In genomic region chr1:57439026-57439425, GRCm38 (mm10) we compare ENCODE assay signal across 14 mouse cellular contexts. TPM values are rescaled to one million over a fixed set of nuclear protein-coding genes. Genes with fewer than 3 reads are reported as not detected.
DNase-seq lines count a peak whose midpoint lies in the region; ATAC-seq and TF ChIP-seq lines count a peak whose summit lies in the region.
"Had no signal": no experiment of that assay in that cellular context is flagged by ENCODE, and none has a peak within 500 bp of the region (broad histone marks: within the 10 kb centered on the region; RNA-seq: fewer than 3 reads in every experiment).

No protein-coding gene starts in this region.

- no peak overlapping the region for H3K4me3 ChIP-seq in heart, embryonic 15.5 days
- no peak overlapping the region for H3K4me3 ChIP-seq in heart, embryonic 12.5 days
- H3K4me3 ChIP-seq in gastrocnemius, adult 2 months: no peak overlapping the region
- no peak overlapping the region for H3K4me3 ChIP-seq in intestine, embryonic 15.5 days (replicated peaks)
- no peak overlapping the region for H3K4me3 ChIP-seq in limb, embryonic 15.5 days
- H3K4me3 ChIP-seq: liver, embryonic 12.5 days; midbrain, embryonic 15.5 days had no signal

- H3K9me3 ChIP-seq in heart, embryonic 15.5 days (replicated peaks): no peaks in the 10 kb centered on the region
- H3K9me3 ChIP-seq in heart, embryonic 12.5 days (replicated peaks): no peaks in the 10 kb centered on the region
- no peaks in the 10 kb centered on the region for H3K9me3 ChIP-seq in intestine, embryonic 15.5 days
- H3K9me3 ChIP-seq in limb, embryonic 15.5 days: no peaks in the 10 kb centered on the region
- H3K9me3 ChIP-seq: liver, embryonic 12.5 days; midbrain, embryonic 15.5 days had no signal

- H3K27ac ChIP-seq in heart, embryonic 15.5 days: peak overlapping the region; percentile 28; the same call in 1 of the 2 replicates
- no peak overlapping the region for H3K27ac ChIP-seq in heart, embryonic 12.5 days (ENCODE audit: poor library complexity, severe bottlenecking)
- H3K27ac ChIP-seq in gastrocnemius, adult 2 months: peak overlapping the region; percentile 58; the same call in 1 of the 2 replicates
- H3K27ac ChIP-seq in intestine, embryonic 15.5 days: no peak overlapping the region
- peak overlapping the region; percentile 28; the same call in 1 of the 2 replicates for H3K27ac ChIP-seq in limb, embryonic 15.5 days
- H3K27ac ChIP-seq: liver, embryonic 12.5 days; midbrain, embryonic 15.5 days had no signal

- peak; percentile 40; the same call in 1 of the 2 replicates for ATAC-seq in heart, embryonic 15.5 days (replicated peaks; ENCODE audit: insufficient number of reproducible peaks, insufficient read depth, low FRiP score, low read depth)
- no peak for ATAC-seq in heart, embryonic 12.5 days (ENCODE audit: insufficient number of reproducible peaks, low FRiP score)
- ATAC-seq in intestine, embryonic 15.5 days: 0 out of 2 replicates have a peak, but pooled peaks have one; percentile 28
- no peak for ATAC-seq in limb, embryonic 15.5 days (ENCODE audit: insufficient number of reproducible peaks, low FRiP score, low TSS enrichment, low read depth)
- ATAC-seq: forebrain, embryonic 16.5 days; liver, embryonic 12.5 days; midbrain, embryonic 15.5 days had no signal

- no peak overlapping the region for H3K4me2 ChIP-seq in heart, embryonic 15.5 days
- no peak overlapping the region for H3K4me2 ChIP-seq in heart, embryonic 12.5 days
- no peak overlapping the region for H3K4me2 ChIP-seq in intestine, embryonic 15.5 days (replicated peaks)
- H3K4me2 ChIP-seq in limb, embryonic 15.5 days: no peak overlapping the region
- H3K4me2 ChIP-seq: liver, embryonic 12.5 days; midbrain, embryonic 15.5 days had no signal

- no peaks in the 10 kb centered on the region for H3K36me3 ChIP-seq in heart, embryonic 15.5 days
- H3K36me3 ChIP-seq in heart, embryonic 12.5 days: no peaks in the 10 kb centered on the region
- H3K36me3 ChIP-seq in intestine, embryonic 15.5 days: no peaks in the 10 kb centered on the region
- no peaks in the 10 kb centered on the region for H3K36me3 ChIP-seq in limb, embryonic 15.5 days
- H3K36me3 ChIP-seq: liver, embryonic 12.5 days; midbrain, embryonic 15.5 days had no signal

- WGBS in heart, embryonic 15.5 days: 73% methylated on average over 6 of the region's 6 CpGs
- WGBS in heart, embryonic 12.5 days: 73% methylated on average over 6 of the region's 6 CpGs
- WGBS in intestine, embryonic 15.5 days: 67% methylated on average over 6 of the region's 6 CpGs
- WGBS in limb, embryonic 15.5 days: 78% methylated on average over 6 of the region's 6 CpGs

- DNase-seq in gastrocnemius, adult 2 months: peak; percentile 42
- no peak for DNase-seq in layer of hippocampus, postnatal 25 days (ENCODE audit: extremely low spot score in 1 of 2, low spot score in 1 of 2)
- DNase-seq in neural tube, embryonic 10.5 days (ENCODE audit: extremely low spot score, low spot score): no peak
- DNase-seq: adrenal gland, adult 8-10 months; cerebellum, adult 8-10 months; embryo, embryonic 11 days; right cerebral cortex, postnatal 14 days had no signal

- H3K4me1 ChIP-seq in heart, embryonic 15.5 days (replicated peaks): peaks cover 9% of the 10 kb centered on the region
- H3K4me1 ChIP-seq in heart, embryonic 12.5 days (replicated peaks): peaks cover 17% of the 10 kb centered on the region
- peaks cover 8% of the 10 kb centered on the region; the same call in 1 of the 2 replicates for H3K4me1 ChIP-seq in intestine, embryonic 15.5 days (replicated peaks)
- H3K4me1 ChIP-seq in limb, embryonic 15.5 days: peaks cover 34% of the 10 kb centered on the region

- no peaks in the 10 kb centered on the region for H3K27me3 ChIP-seq in heart, embryonic 15.5 days
- H3K27me3 ChIP-seq in heart, embryonic 12.5 days (replicated peaks): no peaks in the 10 kb centered on the region
- no peaks in the 10 kb centered on the region for H3K27me3 ChIP-seq in intestine, embryonic 15.5 days (replicated peaks)
- H3K27me3 ChIP-seq in limb, embryonic 15.5 days: no peaks in the 10 kb centered on the region
- H3K27me3 ChIP-seq: midbrain, embryonic 15.5 days had no signal

- TF ChIP-seq CTCF in gastrocnemius, adult 2 months (IDR thresholded peaks at IDR 0.05): no peak

- intact Hi-C loops in gastrocnemius, adult 2 months (cut with DNase I): loop anchor here (5.0 kb wide), 1 partner anchor 333 kb away; the partner anchor contains the start of gene Spats2l

- no peak overlapping the region for H3K9ac ChIP-seq in heart, embryonic 15.5 days
- no peak overlapping the region for H3K9ac ChIP-seq in heart, embryonic 12.5 days
- H3K9ac ChIP-seq in intestine, embryonic 15.5 days: no peak overlapping the region
- H3K9ac ChIP-seq in limb, embryonic 15.5 days: no peak overlapping the region
- H3K9ac ChIP-seq: liver, embryonic 12.5 days; midbrain, embryonic 15.5 days had no signal

RNA-seq across cellular contexts. Expression of gene Tyw5, which starts 32.1 kb away (rescaled TPM):
- polyA plus RNA-seq in heart, embryonic 15.5 days (2015; fragmentation: Nextera tagmentation; extraction: Ambion mirVana): 16.9 and 19.0 TPM in 2 replicates
- polyA plus RNA-seq in heart, embryonic 12.5 days (2016; fragmentation: Nextera tagmentation; extraction: Ambion mirVana): 20.4 and 21.9 TPM in 2 replicates
- 1 to 10 TPM; 3.8 to 5.1 TPM for total RNA-seq in gastrocnemius, adult 2 months (2021)
- polyA plus RNA-seq in intestine, embryonic 15.5 days (2015; fragmentation: Nextera tagmentation; extraction: Ambion mirVana): 23.9 and 26.2 TPM in 2 replicates
- 27.4 and 27.6 TPM in 2 replicates for polyA plus RNA-seq in limb, embryonic 15.5 days (2015; fragmentation: Nextera tagmentation; extraction: Ambion mirVana)
- 10 to 100 TPM; 18.6 to 23.9 TPM for total RNA-seq in layer of hippocampus, postnatal 25 days (2021)

RNA-seq across cellular contexts. Expression of gene Maip1, which starts 32.9 kb away (rescaled TPM):
- polyA plus RNA-seq in heart, embryonic 15.5 days (2015; fragmentation: Nextera tagmentation; extraction: Ambion mirVana): 14.0 and 15.0 TPM in 2 replicates
- polyA plus RNA-seq in heart, embryonic 12.5 days (2016; fragmentation: Nextera tagmentation; extraction: Ambion mirVana): 16.3 and 17.4 TPM in 2 replicates
- 1 to 10 TPM; 8.1 to 9.8 TPM for total RNA-seq in gastrocnemius, adult 2 months (2021)
- 17.0 and 19.7 TPM in 2 replicates for polyA plus RNA-seq in intestine, embryonic 15.5 days (2015; fragmentation: Nextera tagmentation; extraction: Ambion mirVana)
- polyA plus RNA-seq in limb, embryonic 15.5 days (2015; fragmentation: Nextera tagmentation; extraction: Ambion mirVana): 14.9 and 15.1 TPM in 2 replicates
- total RNA-seq in layer of hippocampus, postnatal 25 days (2021): 10 to 100 TPM; 11.3 to 12.0 TPM

Comparison
In these comparisons a context has a peak if more than half of its experiments do, and no peak if none do; other contexts are left out.
1. ATAC-seq: peak in heart, embryonic 15.5 days (single experiment) and intestine, embryonic 15.5 days (single experiment); none in heart, embryonic 12.5 days (single experiment) and limb, embryonic 15.5 days (single experiment).
2. H3K27ac ChIP-seq: peak in heart, embryonic 15.5 days (single experiment), gastrocnemius, adult 2 months (single experiment) and limb, embryonic 15.5 days (single experiment); none in heart, embryonic 12.5 days (single experiment) and intestine, embryonic 15.5 days (single experiment).